Mouse (Mus musculus) gastrocnemius, adult 8-10 months (tissue): ENCODE measurements at regions not wholly inside any gene's neighbourhood (a gene's known extent, or its start where the extent isn't known, plus 50 kb on each side); places are given as distances from the start of the nearest gene placed in this dataset.
"Not testable (repeated sequence)": the region's sequence is repeated elsewhere in the genome, so short reads cannot be mapped to it uniquely, and the experiment has no call there.

Experiments
- DNase-seq, 2 experiments: peaks; one replicate each; pipeline ENCODE4 v3.0.0; 2022; ENCODE audit warnings: low spot score in 2 of 2

DNA sequence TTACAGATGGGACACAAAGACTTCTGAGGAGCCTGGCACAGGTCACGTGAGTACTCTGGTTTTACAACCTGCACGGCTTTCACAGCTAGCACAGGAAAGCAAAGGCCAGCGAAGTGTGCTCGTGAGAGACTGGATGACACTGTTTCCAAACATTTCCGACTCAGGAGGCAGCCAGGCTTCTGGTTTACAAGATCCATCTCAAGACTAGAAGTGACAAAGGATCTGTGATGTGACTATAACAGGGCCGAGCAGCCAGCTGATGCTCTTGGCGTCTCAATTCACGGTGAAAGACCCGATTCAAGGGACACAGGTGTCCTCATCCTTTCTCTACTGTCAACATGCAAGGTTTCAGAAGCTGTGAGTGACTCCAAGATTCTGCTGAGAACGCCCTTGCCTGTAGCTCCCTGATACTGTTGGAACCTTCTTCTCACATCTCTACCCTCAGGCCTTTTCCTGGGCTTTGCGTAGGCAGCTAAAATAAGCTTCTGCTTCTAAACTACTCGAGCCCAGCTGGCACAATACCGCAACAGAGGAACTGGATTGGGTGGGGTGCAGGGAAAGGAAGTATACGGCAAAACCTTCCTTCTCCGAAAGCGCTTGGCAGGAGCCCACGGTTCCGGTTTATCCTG is 300.3 kb downstream of the Abcc12 start:
- no peak for DNase-seq

DNA sequence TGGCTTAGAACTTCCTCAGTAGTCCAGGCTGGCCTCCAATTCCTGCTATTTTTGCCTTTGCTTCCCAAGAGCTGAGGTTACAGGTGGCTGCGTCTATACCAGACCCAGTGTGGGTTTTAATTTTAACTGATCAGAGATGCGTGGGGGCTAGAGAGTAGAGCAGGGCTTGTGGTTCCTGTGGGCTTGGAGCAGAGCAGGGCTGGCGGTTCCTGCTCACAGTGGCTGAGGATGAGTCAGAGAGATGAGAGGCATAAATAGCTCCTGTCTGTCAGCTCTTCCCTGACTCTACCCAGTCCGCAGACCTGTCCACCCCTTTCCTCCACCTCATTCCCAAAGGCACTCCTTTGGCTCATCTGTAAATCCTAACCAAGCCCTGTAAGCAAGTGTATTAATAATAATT is 304.8 kb downstream of the Abcc12 start:
- DNase-seq = no peak

DNA sequence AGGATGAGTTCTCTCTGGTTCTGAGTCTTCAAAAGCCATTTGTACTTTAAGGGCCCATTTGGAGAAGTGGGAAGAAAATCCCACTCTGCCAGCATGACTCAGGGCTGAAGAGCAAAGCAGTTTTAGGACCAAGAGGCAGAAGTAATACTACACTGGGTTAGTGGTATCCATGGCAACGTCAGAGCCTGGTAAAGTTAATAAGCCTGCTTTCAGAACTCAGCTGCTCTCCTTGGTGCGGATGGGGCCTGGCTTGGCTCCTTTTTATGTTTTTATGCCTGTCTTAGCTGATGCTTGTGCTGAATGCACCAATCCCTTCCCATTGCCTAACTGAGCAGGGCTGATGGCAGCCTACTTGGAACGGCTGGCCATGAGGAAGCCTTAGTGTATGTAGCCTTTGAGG is 306.7 kb downstream of the Abcc12 start:
- DNase-seq = no peak

DNA sequence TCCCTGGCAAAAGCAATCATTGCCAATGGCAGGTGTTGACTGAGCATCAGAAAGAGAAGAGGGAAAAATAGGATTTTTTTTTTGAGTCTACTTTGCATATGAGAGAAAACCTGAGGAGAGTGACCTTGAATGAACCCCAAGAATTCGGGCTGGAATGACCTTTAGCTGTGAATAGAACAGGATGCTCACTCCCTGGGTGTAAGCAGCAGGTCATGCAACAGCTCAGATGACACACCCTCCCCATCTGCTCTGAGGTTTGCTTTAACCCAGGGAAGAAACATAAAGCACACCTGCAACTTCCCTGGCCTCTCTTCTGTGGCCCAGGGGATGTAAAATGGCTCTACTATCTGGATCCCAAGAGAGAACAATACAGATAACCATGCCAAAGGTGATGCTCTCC is 307.9 kb downstream of the Abcc12 start:
- DNase-seq = no peak

DNA sequence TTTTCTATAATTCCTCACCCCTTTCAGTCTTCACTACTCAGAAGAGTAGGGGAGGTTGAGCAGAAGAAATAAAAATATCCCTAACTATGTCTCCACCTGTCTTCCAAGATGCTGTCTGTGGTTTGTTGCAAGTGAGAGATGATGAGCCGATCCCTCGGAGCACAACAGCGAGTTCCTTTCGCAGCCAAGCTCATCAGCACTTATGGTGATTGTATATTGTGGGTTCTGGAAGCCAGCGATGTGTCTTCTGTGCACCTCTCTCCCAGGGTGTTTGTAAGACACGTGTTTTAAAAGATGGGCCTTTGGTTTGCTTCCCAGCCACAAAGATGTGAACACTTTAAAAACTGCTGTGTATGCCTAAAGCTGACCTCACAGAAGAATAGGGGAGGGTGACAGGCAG is 309.0 kb downstream of the Abcc12 start:
- no peak for DNase-seq

DNA sequence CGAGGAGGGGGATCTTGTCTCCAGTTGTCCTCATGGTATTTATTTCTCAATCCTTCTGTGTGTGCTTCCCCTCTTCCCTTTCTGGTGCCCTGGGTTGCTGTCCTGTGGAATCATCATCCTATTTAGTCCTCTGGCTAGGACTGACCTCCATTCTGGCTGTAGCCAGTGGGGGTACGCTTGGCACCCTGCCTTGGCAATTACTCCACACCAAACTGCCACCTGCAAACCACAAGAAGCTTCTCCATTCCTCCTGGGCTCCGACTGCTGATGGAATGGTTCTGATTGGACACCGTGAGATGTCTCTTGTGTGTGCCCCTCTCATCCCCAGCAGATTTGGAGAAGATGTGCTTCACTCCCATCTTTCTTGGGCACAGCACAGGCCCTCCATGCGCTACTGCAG is 322.5 kb downstream of the Abcc12 start:
- DNase-seq = no peak

DNA sequence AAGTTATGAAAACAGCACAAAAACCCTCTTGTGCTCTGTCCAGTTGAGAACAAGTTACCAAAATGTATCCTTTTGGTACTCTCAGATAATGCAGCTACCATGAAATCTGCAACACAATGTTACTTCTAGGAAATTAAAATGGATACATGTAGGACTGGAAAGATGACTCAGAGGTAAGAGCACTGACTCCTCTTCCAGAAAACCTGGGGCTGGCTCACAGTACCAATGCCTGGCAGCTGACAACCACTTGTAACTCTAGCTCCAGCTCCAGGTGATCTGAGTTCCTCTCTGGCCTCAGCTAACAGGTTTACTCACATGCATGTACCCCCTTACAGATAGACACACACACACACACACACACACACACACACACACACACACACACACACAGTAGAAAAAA is 325.1 kb downstream of the Abcc12 start:
- no peak for DNase-seq

DNA sequence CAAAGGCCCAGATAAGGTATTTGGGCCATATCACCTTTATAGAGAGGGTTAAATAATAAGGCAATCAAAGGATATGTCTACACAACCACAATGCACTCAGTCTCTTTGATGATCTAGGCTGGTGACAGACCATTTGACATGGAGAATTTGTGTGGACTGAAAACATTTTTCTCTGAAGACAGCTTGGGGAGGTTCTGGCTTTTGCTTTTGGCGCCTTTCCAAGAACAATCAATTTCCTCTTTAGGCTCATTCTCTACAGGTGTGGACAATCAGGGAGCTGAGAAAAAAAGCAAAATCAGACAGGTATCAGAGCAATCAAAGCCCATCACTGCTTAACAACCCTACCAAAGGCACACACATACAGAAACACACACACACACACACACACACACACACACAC is 325.8 kb downstream of the Abcc12 start:
- DNase-seq = no peak

DNA sequence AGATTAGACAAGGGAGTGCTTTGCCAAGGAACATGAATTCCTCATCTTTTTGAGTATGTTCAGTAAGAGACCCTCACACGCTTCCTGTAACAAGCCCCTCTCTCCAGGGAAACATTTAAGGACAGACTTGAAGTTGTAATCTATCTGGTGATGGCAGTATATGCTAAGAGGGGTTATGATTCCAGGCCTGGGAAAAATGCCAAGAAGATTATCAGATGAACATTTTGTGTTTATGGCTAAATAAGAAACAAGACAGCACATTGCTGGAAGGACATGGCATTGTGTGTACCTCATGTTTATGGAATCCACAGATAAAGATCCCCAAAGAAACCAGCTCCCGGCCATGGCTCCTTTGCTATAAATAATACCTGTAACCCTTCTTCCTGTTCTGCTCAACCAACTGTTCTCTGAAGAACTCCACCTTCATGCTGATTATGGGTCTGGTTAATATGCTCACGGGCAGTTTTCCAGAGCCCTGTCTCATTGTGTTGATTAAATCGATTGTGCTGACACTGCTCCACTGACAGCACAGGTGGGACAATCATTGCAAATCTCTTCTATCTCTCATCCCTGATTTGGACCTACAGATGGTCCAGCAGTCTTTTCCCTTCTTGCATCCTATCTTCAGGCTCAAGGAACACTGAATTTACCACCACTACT is 327.7 kb downstream of the Abcc12 start:
- DNase-seq = no peak

DNA sequence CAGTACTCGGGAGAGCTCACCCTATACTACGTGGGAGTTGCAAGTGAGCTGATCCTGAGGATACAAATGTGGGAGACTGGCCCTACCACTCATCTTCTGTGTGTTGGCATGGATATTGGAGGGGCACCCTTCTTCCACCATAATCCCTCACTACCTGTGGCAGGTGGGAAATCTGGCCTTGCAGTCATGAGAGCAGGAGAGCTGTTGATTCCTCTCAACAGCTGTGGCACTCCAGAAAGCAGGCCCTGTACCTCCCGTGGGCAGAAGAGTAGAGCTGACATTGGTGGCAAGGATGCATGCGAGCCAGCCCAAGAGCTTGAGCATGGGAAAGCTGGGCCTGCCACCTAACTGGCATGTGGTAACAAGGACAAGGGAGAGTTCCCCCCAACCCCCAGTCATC is 345.8 kb downstream of the Abcc12 start:
- DNase-seq = no peak

DNA sequence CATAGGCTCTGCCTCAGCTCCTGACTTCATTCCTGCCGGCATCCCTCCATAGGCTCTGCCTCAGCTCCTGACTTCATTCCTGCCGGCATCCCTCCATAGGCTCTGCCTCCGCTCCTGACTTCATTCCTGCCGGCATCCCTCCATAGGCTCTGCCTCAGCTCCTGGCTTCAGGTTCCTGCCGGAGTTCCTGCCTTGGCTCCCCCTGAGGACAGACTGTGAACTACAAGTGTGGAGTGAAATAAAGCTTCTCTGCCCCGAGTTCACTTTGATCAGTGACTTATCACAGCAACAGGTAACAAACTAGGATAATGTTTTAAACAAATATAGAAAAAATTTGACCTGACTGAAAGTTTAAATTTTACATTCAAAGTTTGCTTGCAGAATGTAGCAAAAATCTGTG is 348.5 kb downstream of the Abcc12 start:
- DNase-seq = not testable (repeated sequence)

DNA sequence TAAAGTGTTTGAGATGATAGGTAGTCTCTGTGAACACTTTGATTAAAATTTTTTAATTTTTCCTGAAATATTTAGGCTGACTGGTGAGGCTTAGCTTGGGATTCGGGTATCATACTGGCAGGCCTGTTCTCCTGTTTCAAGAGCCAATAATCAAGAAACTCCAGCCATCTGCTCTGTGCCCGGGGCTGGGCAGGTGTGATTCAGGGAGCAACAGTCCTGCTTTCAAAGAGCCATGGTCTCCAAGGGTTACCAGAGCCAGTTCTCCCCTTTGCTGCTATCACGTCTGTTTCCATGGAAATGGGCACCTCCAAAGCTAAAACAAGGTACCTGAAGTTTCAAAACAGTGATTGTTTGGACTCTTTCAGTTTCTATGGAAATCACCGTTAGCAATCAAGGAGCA is 355.6 kb downstream of the Abcc12 start:
- no peak for DNase-seq

DNA sequence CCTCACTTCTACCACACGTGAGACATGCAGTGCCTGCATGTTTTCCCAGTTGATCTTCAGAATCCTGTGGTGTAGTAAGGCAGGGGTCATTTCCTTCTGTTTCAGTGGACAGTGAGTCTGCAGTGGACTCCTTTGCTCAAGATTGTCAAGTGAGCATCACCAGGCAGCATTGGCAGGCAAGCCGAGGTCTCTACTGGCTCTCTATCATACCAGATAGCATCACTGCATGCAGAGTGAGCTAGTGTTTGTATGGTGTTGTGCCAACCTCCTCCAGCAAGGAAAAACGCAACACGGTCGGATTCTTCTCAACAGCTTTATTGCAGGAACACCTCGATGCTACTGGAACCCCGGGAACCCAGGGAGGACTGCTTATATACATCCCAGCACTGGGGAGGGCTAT is 357.8 kb downstream of the Abcc12 start:
- DNase-seq = no peak

DNA sequence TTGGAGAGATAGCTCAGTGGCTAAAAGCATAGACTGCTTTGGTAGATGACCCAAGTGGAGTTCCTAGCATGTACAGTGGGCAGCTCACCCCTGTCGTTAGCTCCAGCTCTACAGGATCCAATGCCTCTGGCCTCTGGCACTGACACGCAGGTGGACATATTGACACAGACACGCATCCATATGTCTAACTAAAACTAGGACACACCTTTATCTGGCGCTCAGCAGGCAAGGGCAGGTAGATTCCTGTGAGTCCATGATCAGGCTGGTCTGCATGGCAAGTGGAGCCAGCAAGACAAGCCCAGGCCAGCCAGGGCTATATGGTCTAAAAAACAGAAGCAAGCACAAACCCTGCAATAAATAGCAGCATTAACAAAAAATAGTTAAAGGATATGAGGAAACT is 358.3 kb downstream of the Abcc12 start:
- no peak for DNase-seq

DNA sequence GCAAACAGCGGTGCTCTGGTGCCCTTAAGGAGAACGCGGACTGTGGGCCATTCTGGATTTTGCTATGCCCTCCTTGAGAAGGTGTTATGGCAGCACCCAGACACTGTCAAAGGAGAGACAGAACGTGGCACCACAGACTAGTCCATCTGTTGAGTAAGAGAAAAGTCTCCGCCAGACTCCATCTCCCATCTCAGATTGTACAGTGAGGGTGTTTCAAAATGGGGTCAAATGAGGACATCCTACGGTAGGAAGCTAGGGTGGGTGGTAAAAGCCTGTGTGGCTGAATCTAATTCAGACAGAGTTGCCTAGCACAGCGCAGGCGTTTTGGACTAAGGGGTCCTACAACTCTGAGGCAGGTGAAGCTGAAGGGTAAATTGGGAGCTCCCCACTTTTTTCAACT is 366.1 kb downstream of the Abcc12 start:
- DNase-seq = no peak

DNA sequence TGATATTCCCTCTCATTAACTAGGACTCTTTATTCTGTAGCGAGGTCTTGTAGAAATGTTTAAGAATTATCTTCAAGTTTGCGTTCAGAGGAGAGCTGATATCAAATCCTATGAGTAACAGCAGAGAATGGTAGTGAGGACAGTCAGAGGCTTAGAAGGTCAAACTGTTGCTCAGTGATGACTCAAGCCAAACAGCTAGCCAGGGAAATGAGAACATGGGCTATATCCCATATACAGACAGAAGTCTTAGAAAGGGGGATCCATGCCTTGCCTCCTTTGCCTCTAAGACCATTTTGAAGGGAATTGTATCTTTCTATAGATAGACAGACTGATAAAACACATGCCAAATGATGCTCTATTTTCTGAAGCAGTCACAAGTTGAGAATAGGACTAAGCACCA is 368.0 kb downstream of the Abcc12 start:
- DNase-seq = no peak

DNA sequence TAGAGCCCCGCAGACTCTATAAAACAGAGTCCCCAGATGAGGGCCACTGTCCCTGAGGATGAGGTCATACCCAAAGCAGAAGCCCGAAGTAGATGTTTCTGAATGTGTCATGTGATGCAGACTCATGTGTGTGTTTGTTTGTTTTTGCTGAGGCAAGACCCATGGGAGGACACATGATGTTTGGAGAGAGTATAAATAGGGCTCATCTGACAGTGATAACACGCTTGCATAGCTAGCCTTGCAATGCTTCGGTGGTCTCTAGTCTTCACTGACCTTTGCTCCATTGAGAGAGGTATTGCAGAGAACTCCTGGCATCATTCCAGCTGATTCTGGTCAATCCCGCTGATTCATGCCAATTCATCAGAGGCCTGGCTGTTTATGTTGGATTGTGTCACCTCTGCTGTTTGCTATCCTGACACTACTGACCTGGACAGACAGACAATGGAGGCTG is 368.1 kb downstream of the Phkb start:
- no peak for DNase-seq

DNA sequence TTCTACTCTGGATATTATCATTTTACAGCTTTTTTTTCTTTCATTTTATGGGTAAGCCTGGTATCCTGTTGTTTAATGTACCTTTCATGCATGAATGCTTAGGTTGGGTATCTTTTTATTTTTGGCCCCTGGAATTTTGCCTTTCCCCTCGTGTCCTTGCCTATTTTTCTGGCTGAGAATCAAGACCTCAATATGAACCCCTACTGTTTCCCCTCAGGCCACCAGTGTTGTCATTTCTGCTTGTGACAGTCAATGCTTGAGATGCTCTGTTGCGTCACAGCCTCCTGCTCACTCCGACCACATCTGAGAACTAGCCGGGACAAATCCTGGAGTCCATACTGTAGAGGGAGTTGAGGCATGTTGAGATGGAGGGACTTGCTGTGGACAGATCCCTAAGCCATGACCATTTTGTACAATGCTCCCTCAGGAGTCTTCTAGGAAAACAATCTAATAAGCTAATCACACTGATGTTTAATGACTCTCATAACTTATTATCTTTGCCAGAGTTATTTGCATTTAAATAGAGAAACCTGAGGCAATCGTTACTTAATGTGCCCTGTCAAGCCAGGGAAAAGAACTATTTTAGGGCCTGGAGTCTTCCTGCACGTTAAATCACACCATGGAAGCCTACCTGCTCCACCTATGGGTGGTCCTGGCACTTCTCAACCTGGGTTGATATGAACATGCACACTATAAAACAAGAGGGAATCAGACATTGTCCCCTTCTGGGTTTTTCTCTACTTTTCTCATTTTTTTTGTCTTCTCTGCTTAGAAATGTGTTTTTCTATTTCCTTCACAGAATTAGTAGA is 363.9 kb downstream of the Phkb start:
- DNase-seq = no peak

DNA sequence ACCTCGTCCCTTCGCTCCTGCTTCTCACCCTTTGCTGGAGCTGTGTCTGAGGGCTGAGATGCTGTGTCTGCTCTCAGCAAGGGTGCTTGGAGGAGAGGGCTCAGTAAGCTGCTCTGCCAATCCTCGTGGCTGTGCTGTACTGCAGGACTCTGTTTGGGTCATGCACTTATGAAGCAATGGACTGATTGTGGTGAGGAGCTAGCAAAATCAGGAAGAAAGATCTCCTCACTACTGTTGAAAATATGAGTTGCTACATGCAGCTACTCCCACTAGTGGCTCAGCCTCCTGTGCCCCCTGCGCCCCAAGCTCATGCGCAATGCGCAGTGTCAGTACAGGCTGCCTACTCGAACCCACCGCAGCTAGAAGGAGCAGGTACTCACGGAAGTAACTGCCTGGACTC is 362.3 kb downstream of the Phkb start:
- no peak for DNase-seq

DNA sequence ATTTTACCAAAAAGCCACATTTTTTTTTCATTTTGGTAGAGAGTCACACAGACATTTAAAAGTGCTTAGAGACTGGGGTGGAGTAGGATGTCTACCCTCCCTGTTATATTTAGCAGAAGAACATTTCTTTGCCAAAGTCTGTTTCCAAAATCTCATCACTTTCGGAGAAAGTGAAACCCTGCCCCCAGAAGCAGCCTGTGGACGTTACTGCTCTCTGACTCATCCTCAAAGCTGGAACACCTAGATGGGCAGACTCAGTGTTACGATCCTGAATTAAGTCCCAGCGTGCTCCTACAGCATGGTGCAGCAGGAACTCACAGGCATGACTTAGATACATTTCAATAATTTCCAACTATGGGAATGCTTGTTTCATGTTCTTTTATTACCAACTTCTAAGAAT is 361.1 kb downstream of the Phkb start:
- no peak for DNase-seq

DNA sequence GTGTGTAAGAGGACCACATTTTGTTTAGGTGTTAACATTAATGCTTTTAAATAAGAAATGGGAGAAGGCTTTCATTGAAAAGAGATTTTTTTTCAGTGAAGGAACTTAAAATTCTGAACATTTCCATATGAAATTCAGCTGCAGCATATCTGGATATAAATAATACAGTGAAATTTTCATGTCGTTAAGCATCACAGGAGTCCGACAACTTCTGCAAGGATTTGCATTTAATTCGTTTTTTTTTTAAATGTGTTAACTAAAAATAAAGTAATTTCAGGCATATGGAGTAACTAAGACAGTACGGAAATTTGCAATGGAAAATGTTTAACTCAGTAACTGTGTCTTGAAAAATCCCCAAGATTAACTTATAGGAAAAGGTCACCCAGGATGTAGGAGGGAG is 351.5 kb downstream of the Phkb start:
- DNase-seq = no peak

DNA sequence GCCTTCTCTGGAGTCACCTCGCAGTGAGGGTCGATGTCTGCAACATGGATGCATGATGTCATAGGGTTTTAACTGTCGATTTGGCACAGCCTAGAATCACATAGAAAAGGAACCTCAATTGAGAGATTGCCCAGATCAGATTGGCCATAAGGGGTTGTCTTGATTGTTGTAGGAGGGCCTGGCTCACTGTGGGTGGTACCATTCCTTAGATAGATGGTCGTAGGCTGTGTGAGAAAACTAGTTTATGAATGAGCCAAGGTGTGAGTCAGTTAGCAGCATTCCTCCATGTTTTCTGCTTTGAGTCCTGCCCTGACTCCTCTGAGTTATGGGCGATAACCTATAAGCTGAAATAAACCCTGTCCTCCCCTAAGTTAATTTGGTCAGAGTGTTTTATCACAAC is 343.9 kb downstream of the Phkb start:
- no peak for DNase-seq

DNA sequence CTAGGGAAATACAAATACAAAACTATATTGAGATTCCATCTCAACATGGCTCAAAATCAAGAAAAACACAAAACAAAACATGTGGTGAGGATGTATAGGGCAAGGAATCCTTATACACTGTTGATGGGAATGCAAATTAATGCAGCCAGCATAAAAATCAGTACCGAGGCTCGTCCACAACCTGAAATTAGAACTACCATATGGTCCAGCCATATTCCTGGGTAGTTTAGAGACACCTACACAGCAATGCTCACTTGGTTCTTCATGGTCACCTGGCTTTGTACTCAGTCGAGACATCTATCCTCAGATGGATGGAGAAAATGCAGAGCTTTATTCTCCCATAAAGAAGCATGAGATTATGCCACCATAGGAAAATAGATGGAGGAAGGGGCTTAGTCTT is 340.0 kb downstream of the Phkb start:
- DNase-seq = no peak
